Mouse (Mus musculus): Measurements from ENCODE around the gene Pgap3. TPM values are rescaled to one million over a fixed set of nuclear protein-coding genes. Genes with fewer than 3 reads are reported as not detected.

The Pgap3 gene
- 1.9 and 2.3 TPM in 2 replicates for polyA plus RNA-seq (2021; fragmentation: Nextera tagmentation)
- long read RNA-seq, experiment 1, partial matches to known transcripts: 0 of 2 reads
- long read RNA-seq, experiment 1, other reads (novel, unspliced or antisense): 0 of 2 reads
- long read RNA-seq, experiment 2, transcript Pgap3-202 (8 exons, 2,419 nt): major isoform, 5 of 9 reads
- long read RNA-seq, experiment 2, partial matches to known transcripts: 1 of 9 reads
- long read RNA-seq, experiment 2, other reads (novel, unspliced or antisense): 2 of 9 reads

DNA sequence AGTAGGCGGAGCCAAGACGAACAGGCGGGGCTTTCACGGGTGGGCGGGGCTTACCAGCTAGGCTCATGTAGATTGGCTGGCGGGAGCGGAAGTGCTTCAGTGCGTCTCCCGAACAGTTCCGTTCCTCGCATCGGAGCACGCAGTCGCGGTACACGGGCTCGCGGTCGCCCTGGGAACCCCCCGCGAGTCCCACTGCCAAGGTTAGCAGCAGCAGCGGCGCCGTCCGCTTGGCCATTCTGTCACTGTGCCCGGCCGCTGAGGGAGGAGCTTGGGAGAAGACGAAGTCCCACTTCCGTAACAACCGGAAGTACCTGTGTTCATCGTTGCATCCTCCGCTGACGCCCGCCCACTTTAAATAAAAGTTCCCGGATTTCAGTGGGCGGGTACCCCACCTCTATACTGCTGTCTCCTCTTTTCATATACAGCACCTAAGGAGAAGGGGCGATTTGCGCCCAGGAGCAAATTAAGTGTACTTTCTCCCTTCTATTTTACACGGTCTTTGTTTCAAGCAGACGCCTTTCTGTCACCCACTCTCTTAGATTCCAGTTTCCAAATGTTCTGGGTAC is at the start of gene Pgap3:
Gene Pgap3, minus strand, starts transcription at position 330 of the 566 bp plus-strand sequence.

DNA sequence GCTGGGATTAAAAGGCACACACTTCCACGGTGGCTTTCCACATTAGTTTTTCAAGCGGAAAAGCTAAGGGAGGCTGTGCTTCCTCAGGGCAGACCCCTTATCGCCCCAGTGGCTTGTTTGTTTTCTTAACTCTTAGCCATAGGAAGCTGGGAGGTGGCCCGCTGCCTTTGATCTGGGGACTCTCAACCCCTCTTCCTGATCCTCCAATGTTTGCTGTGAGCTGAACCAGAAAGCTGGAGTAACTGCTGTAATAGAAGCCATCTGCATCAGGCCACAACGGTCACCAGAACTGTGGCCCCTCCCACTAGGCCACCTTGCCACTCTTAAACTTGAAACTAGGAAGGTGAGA is 45.9 kb upstream of the Pgap3 start, which contains the start of gene Grb7:
Gene Grb7, plus strand, starts transcription at position 182 of the 349 bp plus-strand sequence.

DNA sequence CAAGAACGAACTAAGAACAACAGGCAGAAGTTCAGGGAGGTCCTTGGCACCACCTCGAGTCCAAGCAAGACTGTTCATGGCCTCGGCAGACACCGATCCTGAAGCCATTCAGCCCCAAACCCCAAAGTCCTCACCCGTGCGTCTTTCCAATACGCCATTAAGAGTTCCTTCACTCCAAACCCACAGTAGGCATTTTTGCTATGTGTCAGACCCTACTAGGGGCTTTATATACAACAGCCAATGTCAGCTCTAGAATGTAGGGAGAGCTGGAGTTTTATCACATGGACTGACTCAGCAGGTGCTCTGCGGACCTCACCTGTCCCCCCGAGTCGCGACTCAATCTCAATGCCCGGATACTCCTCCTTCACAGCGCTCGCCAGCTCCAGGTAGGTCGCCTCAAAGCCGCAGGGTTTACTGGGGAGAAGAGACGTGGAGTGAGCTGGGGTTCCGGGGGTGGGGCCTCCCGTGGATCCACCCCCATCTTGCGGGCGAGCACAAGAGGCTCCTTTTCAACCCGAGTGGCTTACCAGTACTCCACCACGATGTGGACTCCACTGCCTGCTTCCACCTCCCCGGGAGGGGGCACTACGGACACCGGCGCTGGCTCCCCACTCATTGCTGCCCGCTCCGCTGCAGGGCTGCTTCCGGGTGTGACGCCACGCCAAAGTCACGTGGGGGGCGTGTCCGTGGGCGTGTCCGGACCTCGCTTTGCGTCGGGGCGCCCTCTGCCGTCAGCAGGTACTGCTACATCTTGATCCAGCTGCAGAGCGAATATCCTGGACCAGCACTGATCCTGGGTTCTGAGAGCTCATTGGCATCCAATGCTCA is 38.3 kb upstream of the Pgap3 start, which contains the start of gene Mien1:
Gene Mien1, minus strand, starts transcription at position 661 of the 828 bp plus-strand sequence.

DNA sequence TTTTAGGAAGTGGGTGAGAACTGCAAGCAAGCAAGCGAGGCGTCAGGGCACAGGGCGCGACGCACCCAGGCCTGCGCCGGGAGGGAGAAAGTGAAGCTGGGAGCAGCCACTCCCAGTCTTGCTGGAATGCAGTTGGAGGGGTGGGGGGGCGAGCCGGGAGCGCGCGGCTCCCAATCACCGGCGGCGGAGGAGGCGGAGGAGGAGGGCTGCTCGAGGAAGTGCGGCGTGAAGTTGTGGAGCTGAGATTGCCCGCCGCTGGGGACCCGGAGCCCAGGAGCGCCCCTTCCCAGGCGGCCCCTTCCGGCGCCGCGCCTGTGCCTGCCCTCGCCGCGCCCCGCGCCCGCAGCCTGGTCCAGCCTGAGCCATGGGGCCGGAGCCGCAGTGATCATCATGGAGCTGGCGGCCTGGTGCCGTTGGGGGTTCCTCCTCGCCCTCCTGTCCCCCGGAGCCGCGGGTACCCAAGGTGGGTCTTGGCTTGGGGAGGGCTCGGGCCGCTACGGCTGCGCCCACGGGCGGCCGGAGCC is 12.0 kb upstream of the Pgap3 start, which contains the start of gene Erbb2:
Gene Erbb2, plus strand, starts transcription at position 198 of the 524 bp plus-strand sequence.

DNA sequence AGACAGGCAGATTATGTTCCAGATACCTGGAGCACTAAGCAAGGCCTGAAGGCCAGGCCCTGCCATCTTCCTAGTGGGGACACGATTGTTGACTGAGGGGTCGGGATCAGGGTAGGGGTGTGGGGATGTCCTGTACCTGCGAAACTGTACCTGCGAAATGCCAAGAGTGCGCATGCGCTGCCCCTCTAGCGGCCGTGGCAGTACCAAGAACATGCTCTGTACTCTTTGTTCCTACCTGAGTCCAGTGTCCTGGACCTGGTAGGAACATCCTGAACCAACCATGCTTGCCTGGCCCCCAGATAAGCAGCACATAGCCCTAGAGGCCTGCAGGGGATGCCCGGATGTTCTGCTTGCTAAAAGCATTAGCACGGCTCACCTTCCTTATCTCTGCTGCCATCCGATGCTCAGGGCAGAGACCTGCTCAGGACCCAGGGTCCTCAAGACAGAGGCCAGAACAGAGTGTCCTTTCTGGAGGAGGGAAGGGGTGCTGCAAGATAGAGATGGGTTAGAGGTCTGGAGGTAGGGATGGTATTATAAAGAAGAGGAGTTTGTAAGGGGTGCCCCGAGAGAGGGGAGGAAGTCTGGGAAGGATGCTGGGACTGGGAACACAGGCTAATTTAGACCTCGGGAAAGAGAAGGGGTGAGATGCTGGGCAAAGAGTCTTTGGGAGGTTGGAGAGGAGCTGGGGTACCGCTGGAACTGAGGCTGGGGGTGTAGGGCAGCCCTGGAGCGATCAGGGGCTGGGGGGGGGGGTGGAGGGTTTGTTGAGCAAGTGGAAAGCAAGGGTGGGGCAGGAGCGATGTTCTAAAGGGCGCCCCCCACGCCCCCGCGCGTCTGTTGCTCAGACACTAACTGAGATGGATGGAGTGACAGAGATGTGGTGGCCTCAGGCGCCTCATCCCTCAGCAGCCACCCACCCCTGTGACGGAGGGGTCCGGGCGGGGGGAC is 14.4 kb downstream of the Pgap3 start, which contains the start of gene Pnmt:
Gene Pnmt, plus strand, starts transcription at position 813 of the 948 bp plus-strand sequence.

DNA sequence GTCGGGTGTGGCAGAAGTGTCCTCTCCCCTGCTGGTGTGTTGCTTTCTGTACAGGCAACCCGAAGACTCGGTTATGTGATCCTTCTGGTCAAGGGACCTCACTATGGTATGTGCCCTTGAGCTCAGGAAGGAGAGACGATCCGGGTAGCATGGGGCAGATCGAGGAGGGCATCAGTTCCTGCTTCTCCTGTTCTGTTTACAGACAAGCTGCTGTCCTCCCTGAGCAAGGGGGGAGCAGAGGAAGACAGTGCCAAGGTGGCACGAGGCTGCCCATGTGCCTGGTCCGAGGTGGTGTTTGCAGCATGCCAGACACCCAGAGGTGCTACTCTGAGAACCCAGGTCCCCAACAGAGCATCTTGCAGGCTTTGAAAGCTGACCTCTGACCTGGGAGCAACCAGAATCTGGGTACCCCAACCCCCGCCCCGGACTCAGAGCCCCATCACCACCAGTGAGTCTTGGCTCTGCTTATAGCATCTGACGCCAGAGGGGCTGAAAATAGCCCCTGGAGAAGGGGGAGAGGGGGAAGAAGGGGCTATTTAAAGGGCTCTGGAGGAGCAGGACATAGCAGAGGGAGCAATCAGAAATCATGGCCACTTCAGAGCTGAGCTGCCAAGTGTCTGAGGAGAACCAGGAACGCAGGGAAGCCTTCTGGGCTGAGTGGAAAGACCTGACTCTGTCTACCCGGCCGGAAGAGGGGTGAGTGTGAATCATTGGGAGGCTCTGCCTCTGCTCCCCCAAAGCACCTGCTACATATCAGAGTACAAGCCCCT is 16.8 kb downstream of the Pgap3 start, which contains the start of gene Tcap:
Gene Tcap, plus strand, starts transcription at position 551 of the 770 bp plus-strand sequence.

DNA sequence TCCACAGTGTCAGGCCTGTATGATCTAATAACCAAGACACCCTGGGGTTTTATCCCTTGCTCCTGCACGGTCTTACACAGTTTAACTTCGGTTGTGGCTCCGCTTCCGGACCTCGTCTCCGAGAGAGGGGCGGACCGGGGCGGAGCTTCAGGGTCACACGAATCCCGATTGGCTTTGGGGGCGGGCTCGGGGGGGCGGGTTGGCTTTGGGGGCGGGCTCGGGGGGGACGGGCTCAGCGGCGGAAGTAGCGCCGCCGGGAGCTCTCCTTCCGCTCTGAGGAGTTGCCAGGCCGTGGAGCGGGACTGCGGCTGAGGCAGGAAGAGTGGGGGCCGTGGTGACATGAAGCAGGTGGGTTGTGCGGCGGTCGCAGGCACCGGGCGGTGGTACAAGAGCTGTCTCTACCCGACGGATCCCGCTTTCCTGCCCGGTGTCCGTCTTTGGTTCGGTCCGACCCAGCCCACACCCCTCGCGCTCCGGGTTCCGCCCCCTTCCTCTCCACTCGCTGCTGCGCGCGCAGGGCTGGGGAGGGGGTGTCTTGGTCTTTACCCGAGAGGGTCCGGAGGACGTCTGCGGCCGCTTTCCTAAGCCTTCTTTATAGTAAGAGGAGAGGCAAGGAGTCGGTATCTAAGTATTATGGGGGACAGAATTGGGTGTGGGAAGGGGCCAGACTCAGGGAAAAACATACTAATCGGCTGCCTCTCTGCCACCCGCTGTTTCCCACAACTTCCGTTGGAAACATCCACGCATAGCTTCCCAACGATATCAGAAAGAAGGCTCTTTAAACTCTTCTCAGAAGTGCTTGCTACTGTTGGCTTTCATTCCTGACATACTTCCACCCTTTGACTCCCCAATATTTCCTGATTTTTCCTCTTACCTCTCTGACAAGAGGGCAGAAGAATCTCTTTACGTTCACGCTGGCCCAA is 41.9 kb downstream of the Pgap3 start, which contains the start of gene Stard3:
Gene Stard3, plus strand, starts transcription at position 208 of the 923 bp plus-strand sequence.

DNA sequence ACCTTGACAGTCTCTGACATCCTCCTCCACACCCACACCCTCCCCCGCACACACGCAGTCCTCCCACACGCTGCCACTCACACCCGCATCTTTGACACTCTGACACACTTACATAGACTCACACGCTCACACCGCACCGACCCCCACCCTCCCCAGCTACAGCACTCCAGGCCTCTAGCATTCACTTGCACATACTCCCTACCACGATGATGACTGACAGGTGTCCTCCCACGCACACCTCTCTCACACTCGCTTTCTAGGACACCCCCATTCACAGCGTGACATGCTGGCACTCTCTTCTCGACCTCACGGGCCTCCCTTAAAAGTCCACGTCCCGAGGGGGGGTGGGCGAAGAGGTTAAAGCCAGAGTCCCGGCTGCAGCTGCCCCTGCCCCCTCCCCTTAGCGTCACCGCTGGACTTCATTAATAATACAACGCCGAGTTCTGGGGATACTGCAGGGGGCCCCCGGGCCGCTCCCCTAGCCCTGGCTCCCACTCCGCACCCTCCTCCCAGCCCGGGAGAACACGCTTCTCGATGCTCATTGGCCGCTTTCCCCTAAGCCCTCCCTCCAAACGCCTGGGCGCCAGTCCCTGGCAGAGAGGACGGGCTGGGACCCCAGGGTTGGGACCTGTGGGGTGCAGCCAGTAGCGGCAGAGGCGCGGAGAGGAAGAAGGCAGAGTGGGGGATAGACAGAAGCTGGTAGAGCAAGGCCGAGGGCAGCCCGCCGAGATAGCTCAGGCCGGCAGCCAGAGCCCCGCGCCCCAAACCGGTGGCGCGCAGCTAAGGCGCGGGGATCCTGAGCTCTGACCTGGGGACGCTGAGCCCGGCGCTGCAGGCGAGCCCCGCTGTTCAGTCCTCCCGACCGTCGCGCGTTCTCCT is 52.0 kb downstream of the Pgap3 start, which contains the start of gene Ppp1r1b:
Gene Ppp1r1b, plus strand, starts transcription at position 322 of the 879 bp plus-strand sequence.

Other genes starting within 250 kb of the Pgap3 start
- 28.3 and 34.2 TPM in 2 replicates for gene Med1, start 207.2 kb downstream of the Pgap3 start, polyA plus RNA-seq (2021; fragmentation: Nextera tagmentation)
- gene Cdk12, start 197.4 kb downstream of the Pgap3 start, polyA plus RNA-seq (2021; fragmentation: Nextera tagmentation): 1.9 and 2.0 TPM in 2 replicates
- 12.4 and 14.7 TPM in 2 replicates for gene Neurod2, start 70.8 kb downstream of the Pgap3 start, polyA plus RNA-seq (2021; fragmentation: Nextera tagmentation)
- gene Ppp1r1b, start 52.1 kb downstream of the Pgap3 start, polyA plus RNA-seq (2021; fragmentation: Nextera tagmentation): 42.9 and 70.1 TPM in 2 replicates
- 37.0 and 39.2 TPM in 2 replicates for gene Stard3, start 42.1 kb downstream of the Pgap3 start, polyA plus RNA-seq (2021; fragmentation: Nextera tagmentation)
- gene Tcap, start 16.7 kb downstream of the Pgap3 start, polyA plus RNA-seq (2021; fragmentation: Nextera tagmentation): 1.6 and 2.1 TPM in 2 replicates
- gene Pnmt, start 14.0 kb downstream of the Pgap3 start, polyA plus RNA-seq (2021; fragmentation: Nextera tagmentation): 0.31 and 0.41 TPM in 2 replicates
- 1.2 and 2.0 TPM in 2 replicates for gene Erbb2, start 12.0 kb upstream of the Pgap3 start, polyA plus RNA-seq (2021; fragmentation: Nextera tagmentation)
- gene Mien1, start 38.5 kb upstream of the Pgap3 start, polyA plus RNA-seq (2021; fragmentation: Nextera tagmentation): 231 and 239 TPM in 2 replicates
- gene Grb7, start 45.9 kb upstream of the Pgap3 start, polyA plus RNA-seq (2021; fragmentation: Nextera tagmentation): 1.1 and 1.7 TPM in 2 replicates
- not detected in 2 replicates for gene Ikzf3, start 145.5 kb upstream of the Pgap3 start, polyA plus RNA-seq (2021; fragmentation: Nextera tagmentation)
- 0.19 TPM in 1 of 2 replicates, not detected in the other for gene Zpbp2, start 150.6 kb upstream of the Pgap3 start, polyA plus RNA-seq (2021; fragmentation: Nextera tagmentation)
- gene Ormdl3, start 186.9 kb upstream of the Pgap3 start, polyA plus RNA-seq (2021; fragmentation: Nextera tagmentation): 8.1 and 13.9 TPM in 2 replicates
- gene Lrrc3c, start 197.8 kb upstream of the Pgap3 start, polyA plus RNA-seq (2021; fragmentation: Nextera tagmentation): not detected in 2 replicates
- 0.31 and 0.69 TPM in 2 replicates for gene Gm12355, start 225.2 kb upstream of the Pgap3 start, polyA plus RNA-seq (2021; fragmentation: Nextera tagmentation)
- gene Gsdma3, start 225.9 kb upstream of the Pgap3 start, polyA plus RNA-seq (2021; fragmentation: Nextera tagmentation): not detected in 2 replicates
- 0.14 TPM in 1 of 2 replicates, not detected in the other for gene Gsdma2, start 246.3 kb upstream of the Pgap3 start, polyA plus RNA-seq (2021; fragmentation: Nextera tagmentation)

Data from layer of hippocampus, adult 6 months (tissue).